Mouse (Mus musculus): ENCODE results near the gene Tmem39b.

DNA sequence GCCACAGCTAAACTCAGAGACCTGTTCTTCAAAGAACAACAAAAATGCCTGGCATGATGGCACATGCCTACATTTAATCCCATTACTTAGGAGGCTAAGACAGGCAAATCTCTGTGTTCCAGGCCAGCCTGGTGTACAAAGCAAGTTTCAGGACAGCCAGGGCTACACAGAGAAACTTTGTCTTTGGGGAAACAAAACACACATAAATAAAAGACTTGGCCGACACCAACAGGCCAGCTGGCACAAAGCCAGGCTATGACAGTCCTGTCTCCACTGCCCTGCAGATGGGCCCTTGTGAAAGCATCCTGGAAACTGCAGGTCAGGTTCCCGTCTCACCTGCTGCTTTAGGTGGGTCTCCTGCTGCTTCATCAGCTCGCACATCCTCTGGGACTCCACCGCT lies 65.7 kb downstream of the Tmem39b start:
- TF ChIP-seq POLR2A (IDR thresholded peaks at IDR 0.05; ENCODE audit: low read depth, low read length), result no peak
- TF ChIP-seq CTCF (IDR thresholded peaks at IDR 0.05; ENCODE audit: borderline replicate concordance, insufficient read depth, low read length), result no peak

Measured in embryonic fibroblast, embryonic 13.5 days (primary cell).